Mouse (Mus musculus) MEL (cell line): ENCODE results near the gene Gm28047. TPM values are rescaled to one million over a fixed set of nuclear protein-coding genes. Genes with fewer than 3 reads are reported as not detected.

Experiments used
- DNase-seq: peaks from one replicate; pipeline ENCODE4 v3.0.0; 2011; ENCODE audit warnings: low read depth, low spot score
- H3K27ac ChIP-seq: 2 replicates; pipeline ENCODE4 v1.5.1; 2012; ENCODE audit warnings: low read depth, mild to moderate bottlenecking, control low read depth, low read length, moderate library complexity; ENCODE audit not compliant: control insufficient read depth
- H3K27me3 ChIP-seq, 2 experiments: fragments of 150-350 bp in 1 of 2; sonication (generic) in 1 of 2; 2 replicates each; pipeline ENCODE4 v1.6.1; 2012; ENCODE audit warnings: low read length in 2 of 2, mild to moderate bottlenecking in 2 of 2, improper control_type of control experiment in 1 of 2, moderate library complexity in 1 of 2; ENCODE audit not compliant: insufficient read depth in 2 of 2, control insufficient read depth in 1 of 2
- H3K36me3 ChIP-seq, 2 experiments: 2 replicates each; pipeline ENCODE4 v1.6.1; 2012 to 2014; ENCODE audit warnings: low read length in 2 of 2, improper control_type of control experiment in 1 of 2, inconsistent platforms in 1 of 2, mild to moderate bottlenecking in 1 of 2; ENCODE audit not compliant: insufficient read depth in 2 of 2, control insufficient read depth in 1 of 2
- H3K4me1 ChIP-seq, 2 experiments: fragments of 150-350 bp in 1 of 2; sonication (generic) in 1 of 2; 2 replicates each; pipeline ENCODE4 v1.6.1; 2012; ENCODE audit warnings: low read length in 2 of 2, improper control_type of control experiment in 1 of 2, mild to moderate bottlenecking in 1 of 2; ENCODE audit not compliant: insufficient read depth in 2 of 2, control insufficient read depth in 1 of 2
- H3K4me3 ChIP-seq, 2 experiments: fragments of 150-350 bp in 1 of 2; sonication (generic) in 1 of 2; 2 replicates each; pipeline ENCODE4 v1.5.1; 2012; ENCODE audit warnings: low read depth in 2 of 2, low read length in 2 of 2, mild to moderate bottlenecking in 2 of 2, moderate library complexity in 2 of 2, control low read depth in 1 of 2, improper control_type of control experiment in 1 of 2; ENCODE audit not compliant: control insufficient read depth in 1 of 2, insufficient read depth in 1 of 2
- H3K79me2 ChIP-seq: 2 replicates; pipeline ENCODE4 v1.6.1; 2012; ENCODE audit warnings: mild to moderate bottlenecking, low read length, moderate library complexity; ENCODE audit not compliant: control insufficient read depth, poor library complexity, insufficient read depth
- H3K9ac ChIP-seq: 2 replicates; pipeline ENCODE4 v1.6.1; 2012; ENCODE audit warnings: low read depth, mild to moderate bottlenecking, control low read depth, low read length, moderate library complexity; ENCODE audit not compliant: control insufficient read depth, poor library complexity, severe bottlenecking
- H3K9me3 ChIP-seq: fragments of 150-350 bp; sonication (generic); replicated peaks from 2 replicates; pipeline ENCODE4 v1.6.1; 2012; ENCODE audit warnings: mild to moderate bottlenecking, low read length, improper control_type of control experiment, moderate library complexity; ENCODE audit not compliant: insufficient read depth
- BHLHE40 ChIP-seq: IDR thresholded peaks from 2 replicates; pipeline ENCODE4 v1.6.1; 2012; ENCODE audit warnings: low read depth, mild to moderate bottlenecking, inconsistent platforms, low read length, improper control_type of control experiment, borderline replicate concordance
- CTCF ChIP-seq, 3 experiments: IDR thresholded peaks in 2 of 3; conservative IDR thresholded peaks in 1 of 3; 2 replicates each; pipeline ENCODE4 v1.5.1; 2011 to 2012; ENCODE audit warnings: low read length in 3 of 3, low read depth in 2 of 3, mild to moderate bottlenecking in 2 of 3, improper control_type of control experiment in 1 of 3, inconsistent platforms in 1 of 3, mixed read lengths in 1 of 3, moderate library complexity in 1 of 3; ENCODE audit not compliant: control insufficient read depth in 1 of 3, insufficient read depth in 1 of 3, poor library complexity in 1 of 3, severe bottlenecking in 1 of 3
- ELF1 ChIP-seq: IDR thresholded peaks from 2 replicates; pipeline ENCODE4 v1.6.1; 2014; ENCODE audit warnings: low read depth, mild to moderate bottlenecking, inconsistent platforms, low read length, improper control_type of control experiment, moderate library complexity
- EP300 ChIP-seq, 2 experiments: IDR thresholded peaks; 2 replicates each; pipeline ENCODE4 v1.6.1; 2011; ENCODE audit warnings: improper control_type of control experiment in 2 of 2, low read length in 2 of 2, low read depth in 1 of 2, mild to moderate bottlenecking in 1 of 2
- ETS1 ChIP-seq: IDR thresholded peaks from 2 replicates; pipeline ENCODE4 v1.6.1; 2012; ENCODE audit warnings: low read depth, mild to moderate bottlenecking, inconsistent platforms, low read length, improper control_type of control experiment, moderate library complexity
- GABPA ChIP-seq: IDR thresholded peaks from 2 replicates; pipeline ENCODE4 v1.6.1; 2012; ENCODE audit warnings: low read depth, mild to moderate bottlenecking, inconsistent platforms, low read length, improper control_type of control experiment, moderate library complexity
- GATA1 ChIP-seq: IDR thresholded peaks from 2 replicates; pipeline ENCODE4 v1.6.1; 2011; ENCODE audit warnings: low read depth, low read length, improper control_type of control experiment
- JUND ChIP-seq: IDR thresholded peaks from 2 replicates; pipeline ENCODE4 v1.6.1; 2011; ENCODE audit warnings: low read depth, mild to moderate bottlenecking, improper control_type of control experiment, low read length
- KAT2A ChIP-seq: conservative IDR thresholded peaks from 2 replicates; pipeline ENCODE4 v1.6.1; 2012; ENCODE audit warnings: low read depth, low read length, improper control_type of control experiment, inconsistent platforms
- MAZ ChIP-seq: IDR thresholded peaks from 2 replicates; pipeline ENCODE4 v1.6.1; 2012; ENCODE audit warnings: low read depth, mild to moderate bottlenecking, inconsistent platforms, low read length, improper control_type of control experiment
- MXI1 ChIP-seq: IDR thresholded peaks from 2 replicates; pipeline ENCODE4 v1.6.1; 2011; ENCODE audit warnings: mild to moderate bottlenecking, low read depth, low read length, improper control_type of control experiment
- MYB ChIP-seq: IDR thresholded peaks from 2 replicates; pipeline ENCODE4 v1.6.1; 2011; ENCODE audit warnings: mild to moderate bottlenecking, low read depth, low read length, improper control_type of control experiment
- NELFE ChIP-seq: IDR thresholded peaks from 2 replicates; pipeline ENCODE4 v1.6.1; 2011; ENCODE audit warnings: low read depth, low read length, improper control_type of control experiment
- NRF1 ChIP-seq: IDR thresholded peaks from 2 replicates; pipeline ENCODE4 v1.6.1; 2014; ENCODE audit warnings: low read depth, mild to moderate bottlenecking, inconsistent platforms, low read length, improper control_type of control experiment, moderate library complexity; ENCODE audit not compliant: poor library complexity, insufficient read depth, severe bottlenecking
- RAD21 ChIP-seq: IDR thresholded peaks from 2 replicates; pipeline ENCODE4 v1.6.1; 2011; ENCODE audit warnings: mild to moderate bottlenecking, low read depth, low read length, improper control_type of control experiment
- TCF12 ChIP-seq: IDR thresholded peaks from 2 replicates; pipeline ENCODE4 v1.6.1; 2014; ENCODE audit warnings: low read depth, mild to moderate bottlenecking, inconsistent platforms, low read length, improper control_type of control experiment, moderate library complexity
- UBTF ChIP-seq: IDR thresholded peaks from 2 replicates; pipeline ENCODE4 v1.6.1; 2012; ENCODE audit warnings: low read depth, mild to moderate bottlenecking, inconsistent platforms, low read length, improper control_type of control experiment, moderate library complexity, borderline replicate concordance; ENCODE audit not compliant: insufficient read depth
- USF1 ChIP-seq: IDR thresholded peaks from 2 replicates; pipeline ENCODE4 v1.6.1; 2014; ENCODE audit warnings: low read depth, mild to moderate bottlenecking, inconsistent platforms, low read length, improper control_type of control experiment, moderate library complexity
- USF2 ChIP-seq, 2 experiments: IDR thresholded peaks; 2 replicates each; pipeline ENCODE4 v1.6.1; 2011 to 2012; ENCODE audit warnings: improper control_type of control experiment in 2 of 2, low read length in 2 of 2, borderline replicate concordance in 1 of 2, inconsistent platforms in 1 of 2, low read depth in 1 of 2, mild to moderate bottlenecking in 1 of 2; ENCODE audit not compliant: insufficient read depth in 1 of 2
- ZC3H11A ChIP-seq: IDR thresholded peaks from 2 replicates; pipeline ENCODE4 v1.6.1; 2012; ENCODE audit warnings: low read depth, mild to moderate bottlenecking, inconsistent platforms, low read length, improper control_type of control experiment
- polyA plus RNA-seq, 2 experiments: library from polyadenylated mRNA; stranded (reverse) in 1 of 2; unstranded in 1 of 2; fragments of >175 nt in 1 of 2; fragments of >200 nt in 1 of 2; gene quantifications; 2 replicates each; pipeline versions ENCODE4 v1.2.1 to v1.2.4; 2012; ENCODE audit warnings: low replicate concordance in 2 of 2, low read depth in 1 of 2; ENCODE audit not compliant: insufficient read length in 2 of 2, insufficient read depth in 1 of 2, missing spikeins in 1 of 2
- total RNA-seq: library from RNA; depleted of rRNA; stranded (reverse); fragments of 300-350 nt; gene quantifications from 2 replicates; pipeline ENCODE4 v1.2.3, GENCODE M21; 2012

Gene Gm28047
- total and polyA plus RNA-seq, 3 experiments: 0.52 TPM; not detected in 2

GRCm38 (mm10) chr15:102563681-102564080, 61.2 kb downstream of the Gm28047 start:
- peaks cover 4 to 9% of the 10 kb centered on the region in 2 experiments; a peak in 3 of 4 replicates for H3K36me3 ChIP-seq
- H3K27ac ChIP-seq: no peak overlapping the region
- H3K4me3 ChIP-seq: no peak overlapping the region
- no peaks in the 10 kb centered on the region for H3K79me2 ChIP-seq
- H3K27me3 ChIP-seq: no peaks in the 10 kb centered on the region
- no peak overlapping the region for H3K9ac ChIP-seq
- TF ChIP-seq UBTF (no peak), ZC3H11A (no peak), USF1 (no peak)
- peaks cover 0 to 2% of the 10 kb centered on the region in 2 experiments; a peak in 1 of 4 replicates for H3K4me1 ChIP-seq
- no peaks in the 10 kb centered on the region for H3K9me3 ChIP-seq
- no peak for DNase-seq

- H3K79me2 ChIP-seq: no peaks in the 10 kb centered on the region
- no peak for DNase-seq
- H3K27me3 ChIP-seq: no peaks in the 10 kb centered on the region
- TF ChIP-seq GATA1 (no peak), MAZ (no peak), NRF1 (no peak), KAT2A (no peak), ETS1 (no peak), UBTF (no peak), EP300 (IDR thresholded peaks at IDR 0.05; ENCODE audit: low read depth in 1 of 2, low read length in 2 of 2) (no peak), CTCF (IDR thresholded peaks at IDR 0.05 in 2 of 3, conservative IDR thresholded peaks at IDR 0.05 in 1 of 3; ENCODE audit: control insufficient read depth in 1 of 3, insufficient read depth in 1 of 3, low read depth in 2 of 3, low read length in 3 of 3, poor library complexity in 1 of 3, severe bottlenecking in 1 of 3) (no peak), USF2 (IDR thresholded peaks at IDR 0.05; ENCODE audit: borderline replicate concordance in 1 of 2, insufficient read depth in 1 of 2, low read depth in 1 of 2, low read length in 2 of 2) (no peak), MYB (no peak), ELF1 (no peak), NELFE (no peak), MXI1 (no peak), TCF12 (no peak), RAD21 (no peak), GABPA (no peak), USF1 (no peak), JUND (no peak), BHLHE40 (no peak)
- H3K9ac ChIP-seq: no peak overlapping the region
- peaks cover 3 to 9% of the 10 kb centered on the region in 2 experiments; a peak in 3 of 4 replicates for H3K36me3 ChIP-seq
- no peak overlapping the region for H3K27ac ChIP-seq
- H3K4me1 ChIP-seq: no peaks in the 10 kb centered on the region
- H3K4me3 ChIP-seq: no peak overlapping the region
- no peaks in the 10 kb centered on the region for H3K9me3 ChIP-seq
These were observed 61.8 kb downstream of the Gm28047 start for GRCm38 (mm10) chr15:102563061-102563460.
